Mouse (Mus musculus) heart, adult 2 months (tissue): ENCODE results near the gene Zdhhc9. TPM values are rescaled to one million over a fixed set of nuclear protein-coding genes. Genes with fewer than 3 reads are reported as not detected.

Experiments used
- DNase-seq, 2 experiments: peaks; one replicate each; pipeline ENCODE4 v3.0.0; 2021
- H3K27ac ChIP-seq: fragments of 200-600 bp; 2 replicates; pipeline ENCODE4 v1.8.1; 2022
- H3K27me3 ChIP-seq: fragments of 200-500 bp; 2 replicates; pipeline ENCODE4 v1.6.1; 2012; ENCODE audit warnings: mild to moderate bottlenecking, low read length, inconsistent platforms, mixed read lengths; ENCODE audit not compliant: control insufficient read depth, insufficient read depth
- H3K36me3 ChIP-seq: fragments of 200-500 bp; 2 replicates; pipeline ENCODE4 v1.6.1; 2012; ENCODE audit warnings: low read length, inconsistent platforms; ENCODE audit not compliant: control insufficient read depth, insufficient read depth
- H3K4me1 ChIP-seq: fragments of 200-500 bp; 2 replicates; pipeline ENCODE4 v1.6.1; 2011; ENCODE audit warnings: low read length; ENCODE audit not compliant: control insufficient read depth, insufficient read depth
- H3K4me3 ChIP-seq: fragments of 200-600 bp; 2 replicates; pipeline ENCODE4 v1.8.1; 2022
- H3K79me2 ChIP-seq: fragments of 200-500 bp; replicated peaks from 2 replicates; pipeline ENCODE4 v1.6.1; 2012; ENCODE audit warnings: mild to moderate bottlenecking, inconsistent platforms, low read length, moderate library complexity, mixed read lengths; ENCODE audit not compliant: control insufficient read depth, insufficient read depth
- H3K9ac ChIP-seq: fragments of 200-500 bp; 2 replicates; pipeline ENCODE4 v1.6.1; 2012; ENCODE audit warnings: low read depth, mild to moderate bottlenecking, control low read depth, inconsistent platforms, low read length, mixed read lengths
- CTCF ChIP-seq: fragments of 200-600 bp; IDR thresholded peaks from 2 replicates; pipeline ENCODE4 v1.8.1; 2022; ENCODE audit warnings: antibody characterized with exemption, mild to moderate bottlenecking, moderate library complexity
- EP300 ChIP-seq: fragments of 200-500 bp; IDR thresholded peaks from 2 replicates; pipeline ENCODE4 v1.6.1; 2011; ENCODE audit warnings: low read depth, low read length, control low read depth; ENCODE audit not compliant: insufficient read depth
- POLR2A ChIP-seq: fragments of 200-500 bp; IDR thresholded peaks from 2 replicates; pipeline ENCODE4 v1.6.1; 2011; ENCODE audit warnings: mild to moderate bottlenecking, low read depth, low read length, control low read depth; ENCODE audit not compliant: insufficient read depth
- WGBS: fragments of 180-500 bp; shearing (Covaris S2); methylation state at CpG from one replicate; pipeline ENCODE4 v1.1.7; 2018; 5-methylcytosine and 5-hydroxymethylcytosine counted together
- intact Hi-C: fragments of 180-260 bp; cut with DNase I; formaldehyde crosslinking; loops from one replicate; pipeline ENCODE4 v1.15.1; 2025
- polyA plus RNA-seq: library from polyadenylated mRNA; depleted of rRNA; stranded (reverse); fragments of >200 nt; gene quantifications from 2 replicates; pipeline ENCODE4 v1.2.3, GENCODE M21; 2012
- total RNA-seq, 2 experiments: library from RNA; stranded (reverse); gene quantifications; 2 replicates each; pipeline ENCODE4 v1.2.3; 2021

Zdhhc9 gene
- total and polyA plus RNA-seq, 3 experiments, result 25.6 to 32.5 (median 31.2) TPM

DNA sequence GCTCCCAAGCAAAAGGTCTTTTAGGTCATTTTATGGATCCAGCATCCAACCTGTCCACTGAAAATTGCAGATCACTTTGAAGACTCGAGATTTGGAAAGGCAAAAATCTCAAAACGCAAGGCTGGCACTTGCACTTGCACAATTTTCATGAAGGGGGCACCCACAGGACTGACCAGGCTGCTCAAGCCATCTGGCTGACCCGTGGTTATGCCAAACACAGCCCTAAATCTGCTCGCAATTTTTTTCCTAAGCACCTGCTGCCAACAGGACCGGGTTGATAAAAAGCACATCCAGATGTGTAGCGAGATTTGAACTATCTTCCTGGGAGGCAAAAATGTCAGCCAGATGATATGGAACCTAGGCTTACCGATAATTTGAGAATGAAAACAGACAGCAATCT, 4.9 kb downstream of the Zdhhc9 start:
- Histone ChIP-seq H3K27ac (no peak overlapping the region), H3K79me2 (no peaks in the 10 kb centered on the region), H3K36me3 (no peaks in the 10 kb centered on the region; the same call in 1 of the 2 replicates), H3K4me3 (no peak overlapping the region), H3K27me3 (no peaks in the 10 kb centered on the region), H3K9ac (no peak overlapping the region), H3K4me1 (no peaks in the 10 kb centered on the region)
- intact Hi-C loops, result no loop called here
- 77% methylated on average over 7 of the region's 7 CpGs for WGBS
- no peak for DNase-seq
- TF ChIP-seq EP300 (no peak), POLR2A (no peak), CTCF (no peak)

DNA sequence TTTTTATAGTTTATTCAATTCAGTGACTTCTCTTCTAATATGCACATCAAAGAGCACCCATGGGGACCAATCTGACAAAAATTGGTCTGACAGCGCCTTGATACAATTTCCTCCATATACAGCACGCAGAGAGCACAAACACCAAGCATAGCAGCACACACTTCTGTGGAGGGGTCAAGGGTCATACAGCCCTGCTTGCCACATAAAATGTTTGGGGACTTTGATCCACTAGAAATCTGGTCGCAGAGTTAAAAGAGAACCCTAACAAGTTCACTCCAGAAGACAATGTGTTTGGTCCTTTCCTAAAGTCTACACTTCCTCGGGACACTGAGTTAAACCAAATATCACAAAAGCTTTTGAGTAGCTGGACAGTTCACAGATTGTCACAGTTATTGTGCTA, 5.7 kb downstream of the Zdhhc9 start:
- Histone ChIP-seq H3K27ac (no peak overlapping the region), H3K27me3 (no peaks in the 10 kb centered on the region), H3K79me2 (no peaks in the 10 kb centered on the region), H3K9ac (no peak overlapping the region), H3K4me3 (no peak overlapping the region), H3K36me3 (no peaks in the 10 kb centered on the region; the same call in 1 of the 2 replicates), H3K4me1 (no peaks in the 10 kb centered on the region)
- intact Hi-C loops, result no loop called here
- TF ChIP-seq EP300 (no peak), POLR2A (no peak), CTCF (no peak)
- WGBS, result 84% methylated on average over 4 of the region's 4 CpGs
- DNase-seq, result no peak

DNA sequence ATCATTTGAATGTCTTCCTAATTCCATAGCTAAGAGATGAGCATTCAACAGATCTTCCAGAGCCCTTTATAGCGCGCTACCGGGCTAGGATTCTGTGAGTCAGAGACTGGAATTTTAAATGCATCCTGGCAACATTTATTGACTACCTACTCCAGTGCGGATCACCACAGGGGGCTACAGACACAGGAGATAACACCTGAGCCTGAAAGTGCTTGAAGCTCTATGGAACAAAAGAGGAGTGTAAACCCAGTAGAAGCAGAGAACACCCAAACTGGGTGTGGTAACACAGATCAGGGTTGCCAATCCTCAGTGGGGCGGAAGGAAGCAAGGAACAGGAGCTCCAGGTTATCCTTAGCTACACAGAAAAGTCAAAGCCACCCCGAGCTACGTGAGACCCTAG, 6.2 kb downstream of the Zdhhc9 start:
- no peaks in the 10 kb centered on the region for H3K27me3 ChIP-seq
- TF ChIP-seq EP300, result no peak
- no peak overlapping the region for H3K4me3 ChIP-seq
- no peak overlapping the region for H3K27ac ChIP-seq
- H3K9ac ChIP-seq, result no peak overlapping the region
- no peaks in the 10 kb centered on the region; the same call in 1 of the 2 replicates for H3K36me3 ChIP-seq
- intact Hi-C loops, result no loop called here
- 91% methylated on average over 7 of the region's 7 CpGs for WGBS
- no peaks in the 10 kb centered on the region for H3K4me1 ChIP-seq
- H3K79me2 ChIP-seq, result no peaks in the 10 kb centered on the region
- DNase-seq, result no peak

DNA sequence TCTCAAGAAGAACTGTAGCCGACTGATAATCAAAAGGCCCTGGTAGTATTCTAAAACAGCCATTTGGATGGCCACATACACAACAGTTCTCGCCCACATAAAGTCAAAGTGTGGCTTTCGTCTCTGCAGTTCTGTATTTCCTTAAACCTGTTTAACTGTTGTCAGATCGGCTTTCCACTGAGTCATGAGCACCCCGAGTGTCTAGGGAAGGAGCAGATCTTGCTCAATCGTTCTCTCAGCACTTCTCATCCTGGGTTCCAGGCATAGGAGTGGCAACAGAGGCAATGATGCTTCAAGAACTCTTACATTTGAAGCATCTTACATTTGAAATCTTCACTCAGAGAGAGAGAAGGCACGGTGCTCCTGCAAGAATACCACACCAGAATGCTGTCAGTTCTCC, 6.7 kb downstream of the Zdhhc9 start:
- Histone ChIP-seq H3K4me1 (no peaks in the 10 kb centered on the region), H3K27ac (no peak overlapping the region), H3K79me2 (no peaks in the 10 kb centered on the region), H3K27me3 (no peaks in the 10 kb centered on the region), H3K36me3 (no peaks in the 10 kb centered on the region; the same call in 1 of the 2 replicates), H3K4me3 (no peak overlapping the region), H3K9ac (no peak overlapping the region)
- WGBS, result 76% methylated on average over 7 of the region's 7 CpGs
- no peak for TF ChIP-seq EP300
- no peak for TF ChIP-seq CTCF
- TF ChIP-seq POLR2A, result no peak
- intact Hi-C loops, result no loop called here
- DNase-seq, result no peak

DNA sequence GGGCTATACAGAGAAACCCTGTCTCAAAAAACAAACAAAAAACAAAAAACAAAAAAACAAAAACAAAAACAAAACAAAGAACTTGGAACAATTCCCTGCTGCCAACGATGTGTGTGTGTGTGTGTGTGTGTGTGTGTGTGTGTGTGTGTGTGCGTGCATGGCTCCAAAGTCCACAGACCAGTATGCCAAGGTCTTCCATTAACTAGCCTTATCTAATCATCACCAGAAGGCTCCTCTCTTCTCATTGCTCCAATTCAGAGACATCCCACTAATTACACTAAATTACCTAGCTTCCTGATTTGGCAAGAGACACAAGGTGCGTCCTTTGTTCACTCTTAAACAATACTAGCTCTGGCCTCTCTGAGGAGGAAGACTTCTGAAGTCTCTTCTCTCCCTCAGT, 8.0 kb downstream of the Zdhhc9 start:
- Histone ChIP-seq H3K4me1 (no peaks in the 10 kb centered on the region), H3K4me3 (no peak overlapping the region), H3K36me3 (no peaks in the 10 kb centered on the region; the same call in 1 of the 2 replicates), H3K27ac (no peak overlapping the region), H3K27me3 (no peaks in the 10 kb centered on the region), H3K79me2 (no peaks in the 10 kb centered on the region), H3K9ac (no peak overlapping the region)
- no peak for DNase-seq
- WGBS, result 79% methylated on average over 3 of the region's 3 CpGs
- intact Hi-C loops, result no loop called here
- no peak for TF ChIP-seq POLR2A
- TF ChIP-seq CTCF, result no peak
- TF ChIP-seq EP300, result no peak

DNA sequence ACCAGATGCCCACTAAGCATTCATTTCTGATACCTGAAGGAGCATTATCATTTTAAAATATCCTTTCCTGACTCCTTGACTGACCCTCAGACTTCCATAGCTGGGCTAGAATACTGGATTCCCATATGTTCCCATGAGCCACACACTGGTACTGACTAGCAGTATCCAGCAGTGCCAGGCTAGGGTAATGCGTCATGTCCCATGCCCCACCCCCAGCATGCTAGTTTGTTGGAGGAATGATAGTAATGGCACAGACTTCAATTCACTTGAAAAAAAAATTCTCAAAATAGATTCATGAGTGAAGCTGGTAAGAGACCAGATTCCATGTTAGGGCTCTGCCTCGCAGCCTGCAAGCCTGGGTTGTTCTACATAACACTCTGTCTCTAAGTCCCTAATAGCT, 9.7 kb downstream of the Zdhhc9 start:
- intact Hi-C loops, result no loop called here
- Histone ChIP-seq H3K27me3 (no peaks in the 10 kb centered on the region), H3K9ac (no peak overlapping the region), H3K4me1 (no peaks in the 10 kb centered on the region), H3K36me3 (no peaks in the 10 kb centered on the region; the same call in 1 of the 2 replicates), H3K4me3 (no peak overlapping the region), H3K79me2 (no peaks in the 10 kb centered on the region), H3K27ac (peak overlapping the region; percentile 28)
- TF ChIP-seq POLR2A (no peak), EP300 (no peak), CTCF (no peak)
- WGBS, result 63% methylated on average over 2 of the region's 2 CpGs
- peak; percentile 22 to 23 for DNase-seq

DNA sequence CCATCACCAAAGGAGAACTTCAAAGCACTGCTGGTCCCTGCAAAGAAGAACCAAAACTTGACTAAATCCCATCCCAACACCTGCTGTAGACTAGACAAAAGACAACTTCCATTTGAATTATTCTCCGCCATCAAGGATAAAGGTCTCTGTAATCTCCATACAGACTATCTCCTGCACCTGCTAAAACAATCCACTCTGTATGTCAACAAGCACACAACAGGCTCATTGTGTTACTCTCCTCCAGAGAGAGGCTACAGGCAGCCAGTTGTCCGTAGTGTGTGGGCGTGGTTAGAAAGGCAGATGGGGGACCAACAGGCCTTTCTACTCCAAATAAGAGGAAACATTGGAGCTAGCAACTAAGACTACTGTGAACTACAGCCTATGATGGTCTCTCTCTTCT, 10.8 kb downstream of the Zdhhc9 start:
- DNase-seq, result no peak

More for the DNA sequence above, 10.8 kb downstream of the Zdhhc9 start:
- 84% methylated on average over 3 of the region's 3 CpGs for WGBS
- intact Hi-C loops, result no loop called here
- H3K4me1 ChIP-seq, result no peaks in the 10 kb centered on the region
- H3K9ac ChIP-seq, result no peak overlapping the region
- TF ChIP-seq CTCF (no peak), EP300 (no peak), POLR2A (no peak)
- no peak overlapping the region for H3K27ac ChIP-seq
- no peaks in the 10 kb centered on the region for H3K27me3 ChIP-seq
- no peak overlapping the region for H3K4me3 ChIP-seq
- H3K79me2 ChIP-seq, result no peaks in the 10 kb centered on the region
- H3K36me3 ChIP-seq, result no peaks in the 10 kb centered on the region; the same call in 1 of the 2 replicates
